Mouse (Mus musculus) natural killer cell, adult 2 months (primary cell): ENCODE data around the gene Smim24.

Experiments
- DNase-seq, 2 experiments: peaks; one replicate each; pipeline ENCODE4 v3.0.0; 2022; ENCODE audit warnings: low spot score in 2 of 2

Smim24 gene

GRCm38 (mm10) chr10:81365073-81365472 lies 27.8 kb upstream of the Smim24 start:
- no peak for DNase-seq

GRCm38 (mm10) chr10:81365672-81366476 lies 27.0 kb upstream of the Smim24 start, which contains the start of gene 4930404N11Rik:
Gene 4930404N11Rik, minus strand, starts transcription at chr10:81365816.
- no peak for DNase-seq

GRCm38 (mm10) chr10:81366477-81367206 lies 26.2 kb upstream of the Smim24 start:
- no peak for DNase-seq

- no peak for DNase-seq
Measured at GRCm38 (mm10) chr10:81367207-81367495, 25.7 kb upstream of the Smim24 start.

GRCm38 (mm10) chr10:81375322-81375721 lies 17.5 kb upstream of the Smim24 start:
- no peak for DNase-seq

GRCm38 (mm10) chr10:81376561-81377361 lies 16.1 kb upstream of the Smim24 start:
- DNase-seq = no peak

- no peak for DNase-seq
Measured at GRCm38 (mm10) chr10:81377362-81377664, 15.5 kb upstream of the Smim24 start.

- no peak for DNase-seq
Measured at GRCm38 (mm10) chr10:81377793-81378552, 14.9 kb upstream of the Smim24 start, which contains the start of gene Fzr1. Gene Fzr1, minus strand, starts transcription at chr10:81378516.

GRCm38 (mm10) chr10:81378553-81379182 lies 14.2 kb upstream of the Smim24 start:
- peak; percentile 100 for DNase-seq

- DNase-seq = no peak
Measured at GRCm38 (mm10) chr10:81379183-81379553, 13.7 kb upstream of the Smim24 start.

GRCm38 (mm10) chr10:81379809-81380378 lies 13.0 kb upstream of the Smim24 start:
- DNase-seq = no peak

GRCm38 (mm10) chr10:81382039-81382438 lies 10.8 kb upstream of the Smim24 start:
- DNase-seq = no peak

GRCm38 (mm10) chr10:81383802-81384604 lies 8.8 kb upstream of the Smim24 start, which contains the start of the genes Dohh and Gm48551:
Gene Dohh, plus strand, starts transcription at chr10:81384428.
Gene Gm48551, plus strand, starts transcription at chr10:81384466.
- DNase-seq = peak; percentile 97

- DNase-seq = no peak
Measured at GRCm38 (mm10) chr10:81384605-81384982, 8.3 kb upstream of the Smim24 start.

- DNase-seq = no peak
Measured at GRCm38 (mm10) chr10:81385603-81386306, 7.1 kb upstream of the Smim24 start.

- DNase-seq = no peak
Measured at GRCm38 (mm10) chr10:81387716-81388115, 5.1 kb upstream of the Smim24 start.

- DNase-seq = no peak
Measured at GRCm38 (mm10) chr10:81388505-81389055, 4.3 kb upstream of the Smim24 start, which contains the start of gene Gm48552. Gene Gm48552, plus strand, starts transcription at chr10:81389005.

- no peak for DNase-seq
Measured at GRCm38 (mm10) chr10:81389373-81389772, 3.5 kb upstream of the Smim24 start.
